Mouse (Mus musculus): ENCODE measurements around the gene Apoc4. TPM values are rescaled to one million over a fixed set of nuclear protein-coding genes. Genes with fewer than 3 reads are reported as not detected.

The Apoc4 gene
- polyA plus RNA-seq, 1 experiment from 2014 or later: 0.34 TPM

GRCm38 (mm10) chr7:19675824-19676223 is 5.5 kb downstream of the Apoc4 start:
- no peak for ATAC-seq (replicated peaks; ENCODE audit: insufficient number of reproducible peaks, insufficient read depth, low FRiP score, low read depth)
- no peaks in the 10 kb centered on the region for H3K4me1 ChIP-seq (replicated peaks)
- H3K9ac ChIP-seq: no peak overlapping the region

GRCm38 (mm10) chr7:19673083-19673699 is 8.1 kb downstream of the Apoc4 start:
- ATAC-seq (replicated peaks; ENCODE audit: insufficient number of reproducible peaks, insufficient read depth, low FRiP score, low read depth): no peak
- H3K9ac ChIP-seq: no peak overlapping the region
- WGBS: 52% methylated on average over 14 of the region's 14 CpGs

More at GRCm38 (mm10) chr7:19675824-19676223, 5.5 kb downstream of the Apoc4 start:
- Histone ChIP-seq H3K4me3 (no peak overlapping the region), H3K27ac (no peak overlapping the region), H3K36me3 (no peaks in the 10 kb centered on the region), H3K4me2 (no peak overlapping the region), H3K27me3 (no peaks in the 10 kb centered on the region), H3K9me3 (replicated peaks) (no peaks in the 10 kb centered on the region)
- 74% methylated on average over 10 of the region's 10 CpGs for WGBS

GRCm38 (mm10) chr7:19671511-19671910 is 9.8 kb downstream of the Apoc4 start:
- Histone ChIP-seq H3K27ac (no peak overlapping the region), H3K9me3 (replicated peaks) (no peaks in the 10 kb centered on the region), H3K9ac (no peak overlapping the region), H3K4me3 (no peak overlapping the region), H3K27me3 (no peaks in the 10 kb centered on the region), H3K36me3 (no peaks in the 10 kb centered on the region), H3K4me2 (no peak overlapping the region), H3K4me1 (replicated peaks) (peaks cover 5% of the 10 kb centered on the region)
- no peak for ATAC-seq (replicated peaks; ENCODE audit: insufficient number of reproducible peaks, insufficient read depth, low FRiP score, low read depth)
- WGBS: 71% methylated on average over 10 of the region's 10 CpGs

More at GRCm38 (mm10) chr7:19673083-19673699, 8.1 kb downstream of the Apoc4 start:
- H3K4me1 ChIP-seq (replicated peaks): peaks cover 5% of the 10 kb centered on the region
- no peaks in the 10 kb centered on the region for H3K27me3 ChIP-seq
- H3K4me3 ChIP-seq: no peak overlapping the region
- H3K27ac ChIP-seq: no peak overlapping the region
- H3K9me3 ChIP-seq (replicated peaks): no peaks in the 10 kb centered on the region
- no peaks in the 10 kb centered on the region for H3K36me3 ChIP-seq
- H3K4me2 ChIP-seq: no peak overlapping the region

- H3K36me3 ChIP-seq: no peaks in the 10 kb centered on the region
- H3K9ac ChIP-seq: 0 out of 2 replicates have a peak overlapping the region, but pooled peaks have one; percentile 8
- H3K4me3 ChIP-seq: no peak overlapping the region
- H3K4me1 ChIP-seq (replicated peaks): peaks cover 13% of the 10 kb centered on the region
- peak overlapping the region; percentile 48 for H3K4me2 ChIP-seq
- H3K27me3 ChIP-seq: no peaks in the 10 kb centered on the region
- peak; percentile 69 for ATAC-seq (replicated peaks; ENCODE audit: insufficient number of reproducible peaks, insufficient read depth, low FRiP score, low read depth)
- peak overlapping the region; percentile 53 for H3K27ac ChIP-seq
- 5% methylated on average over 10 of the region's 10 CpGs for WGBS
- no peaks in the 10 kb centered on the region for H3K9me3 ChIP-seq (replicated peaks)
Measured at GRCm38 (mm10) chr7:19668947-19669721, 12.1 kb downstream of the Apoc4 start.

- no peaks in the 10 kb centered on the region for H3K36me3 ChIP-seq
- no peaks in the 10 kb centered on the region for H3K9me3 ChIP-seq (replicated peaks)
- H3K27me3 ChIP-seq: no peaks in the 10 kb centered on the region
- no peak overlapping the region for H3K27ac ChIP-seq
- no peak overlapping the region for H3K9ac ChIP-seq
- peaks cover 28% of the 10 kb centered on the region for H3K4me1 ChIP-seq (replicated peaks)
- H3K4me2 ChIP-seq: no peak overlapping the region
- 75% methylated on average over 2 of the region's 2 CpGs for whole genome bisulfite sequencing
- H3K4me3 ChIP-seq: no peak overlapping the region
- no peak for ATAC-seq (replicated peaks; ENCODE audit: insufficient number of reproducible peaks, insufficient read depth, low FRiP score, low read depth)
Measured at GRCm38 (mm10) chr7:19667434-19667833, 13.8 kb downstream of the Apoc4 start.

DNA sequence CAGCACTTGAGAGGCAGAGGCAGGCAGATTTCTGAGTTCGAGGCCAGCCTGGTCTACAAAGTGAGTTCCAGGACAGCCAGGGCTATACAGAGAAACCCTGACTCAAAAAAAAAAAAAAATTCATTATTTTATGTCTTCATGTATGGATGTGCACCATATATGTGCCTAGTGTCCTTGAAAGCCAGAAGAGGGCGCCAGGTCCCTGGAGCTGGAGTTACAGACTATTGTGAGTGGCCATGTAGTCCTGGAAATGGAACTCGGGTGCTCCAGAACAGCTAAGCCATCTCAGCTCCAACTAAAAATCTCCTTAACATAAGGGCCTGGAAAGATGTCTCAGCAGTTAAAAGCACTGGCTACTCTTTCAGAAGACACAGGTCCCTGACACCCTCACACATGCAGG is 14.5 kb downstream of the Apoc4 start:
- Histone ChIP-seq H3K9ac (no peak overlapping the region), H3K9me3 (replicated peaks) (no peaks in the 10 kb centered on the region), H3K4me1 (replicated peaks) (peaks cover 33% of the 10 kb centered on the region), H3K36me3 (0 out of 2 replicates have a peak, but pooled peaks cover 3% of the 10 kb centered on the region), H3K4me3 (no peak overlapping the region), H3K27ac (no peak overlapping the region), H3K4me2 (no peak overlapping the region), H3K27me3 (no peaks in the 10 kb centered on the region)
- ATAC-seq (replicated peaks; ENCODE audit: insufficient number of reproducible peaks, insufficient read depth, low FRiP score, low read depth): no peak
- WGBS: 65% methylated on average over 3 of the region's 3 CpGs

DNA sequence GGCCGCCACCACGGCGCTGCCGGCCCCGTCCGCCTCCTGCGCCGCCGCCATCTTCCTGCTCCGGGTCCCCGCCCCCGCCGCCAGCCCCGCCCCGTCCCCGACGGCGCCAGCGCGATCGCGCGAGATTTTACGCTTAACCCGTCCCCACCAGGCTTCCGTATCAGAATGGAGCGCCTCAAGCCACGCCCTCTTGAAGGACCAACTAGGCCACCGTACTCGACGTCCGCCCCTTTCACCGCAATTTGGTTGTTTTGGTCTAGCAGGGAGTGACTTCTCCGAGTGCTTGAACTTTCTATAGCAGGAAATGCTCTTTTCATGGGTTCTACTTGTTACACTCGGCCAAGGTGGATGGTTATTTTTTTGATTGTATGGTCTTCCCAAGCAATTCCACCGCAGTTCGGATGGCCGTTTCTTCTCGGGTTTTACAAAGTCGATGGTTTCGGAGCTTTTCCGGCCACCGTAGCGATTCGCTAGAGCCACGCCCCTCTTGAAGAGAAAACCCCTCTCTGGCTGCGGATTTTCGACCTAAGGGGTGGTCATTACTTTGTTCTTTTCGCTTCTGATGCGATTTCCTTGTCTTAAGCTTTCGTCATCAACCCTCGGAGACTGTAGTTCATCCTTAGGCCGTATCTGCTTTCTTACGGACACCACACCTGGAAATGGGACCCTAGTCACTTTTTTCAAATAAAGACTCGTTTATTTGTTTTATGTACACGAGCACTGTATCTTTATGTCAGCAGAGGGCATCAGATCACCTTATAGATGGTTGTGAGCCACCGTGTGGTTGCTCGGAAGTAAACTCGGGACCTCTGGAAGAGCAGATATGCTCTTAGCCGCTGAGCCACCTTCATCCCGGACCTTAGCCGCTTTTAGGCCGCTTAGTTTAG is 16.1 kb downstream of the Apoc4 start, which contains the start of gene Clptm1:
Gene Clptm1 (minus strand): TSS at position 79 of the 887 bp plus-strand sequence.
- WGBS: under 1% methylated on average over 63 of the region's 63 CpGs
- Histone ChIP-seq H3K36me3 (0 out of 2 replicates have a peak, but pooled peaks cover 4% of the 10 kb centered on the region), H3K9ac (peak within 1 kb of the TSS; percentile 96), H3K27me3 (no peaks in the 10 kb centered on the region), H3K4me3 (peak within 1 kb of the TSS; percentile 97), H3K4me1 (replicated peaks) (peaks cover 33% of the 10 kb centered on the region), H3K4me2 (peak within 1 kb of the TSS; percentile 88), H3K9me3 (replicated peaks) (no peaks in the 10 kb centered on the region), H3K27ac (peak within 1 kb of the TSS; percentile 90)
- peak; percentile 86 for ATAC-seq (replicated peaks; ENCODE audit: insufficient number of reproducible peaks, insufficient read depth, low FRiP score, low read depth)

DNA sequence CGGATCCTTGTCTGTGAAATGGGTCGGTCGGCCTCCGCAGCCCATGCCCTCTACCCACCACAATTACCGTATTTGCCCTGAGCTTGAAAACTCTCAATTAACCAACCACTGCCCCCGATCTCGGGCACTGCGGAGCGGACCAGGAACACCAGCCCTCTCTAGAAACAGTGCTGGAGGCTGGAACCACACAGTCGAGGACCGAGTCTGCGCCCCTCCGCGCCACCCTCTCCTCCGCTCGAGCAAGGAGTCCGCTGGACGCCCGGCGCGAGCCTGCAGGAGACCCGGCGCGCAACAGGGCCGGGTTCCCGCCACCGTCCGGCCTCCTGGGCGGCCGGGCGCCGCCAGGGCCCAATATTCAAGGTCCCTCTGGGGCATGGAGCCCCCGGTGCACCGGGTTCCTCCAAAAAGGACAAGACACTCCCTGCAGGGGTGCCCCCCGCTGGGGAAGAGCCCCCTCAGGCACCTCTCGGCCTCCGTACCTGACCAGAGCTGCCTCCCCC is 16.8 kb downstream of the Apoc4 start:
- 1% methylated on average over 37 of the region's 37 CpGs for WGBS
- H3K4me3 ChIP-seq: peak overlapping the region; percentile 97
- H3K36me3 ChIP-seq: 0 out of 2 replicates have a peak, but pooled peaks cover 4% of the 10 kb centered on the region
- no peaks in the 10 kb centered on the region for H3K27me3 ChIP-seq
- H3K9ac ChIP-seq: peak overlapping the region; percentile 96
- peak overlapping the region; percentile 88 for H3K4me2 ChIP-seq
- peak; percentile 44 for ATAC-seq (replicated peaks; ENCODE audit: insufficient number of reproducible peaks, insufficient read depth, low FRiP score, low read depth)
- H3K27ac ChIP-seq: peak overlapping the region; percentile 90
- H3K9me3 ChIP-seq (replicated peaks): no peaks in the 10 kb centered on the region
- H3K4me1 ChIP-seq (replicated peaks): peaks cover 33% of the 10 kb centered on the region

- Histone ChIP-seq H3K9me3 (replicated peaks) (no peaks in the 10 kb centered on the region), H3K9ac (peak overlapping the region; percentile 96), H3K36me3 (0 out of 2 replicates have a peak, but pooled peaks cover 4% of the 10 kb centered on the region), H3K27ac (no peak overlapping the region), H3K4me2 (peak overlapping the region; percentile 88), H3K4me3 (peak overlapping the region; percentile 97), H3K27me3 (no peaks in the 10 kb centered on the region), H3K4me1 (replicated peaks) (peaks cover 27% of the 10 kb centered on the region)
- WGBS: 10% methylated on average over 8 of the region's 8 CpGs
- ATAC-seq (replicated peaks; ENCODE audit: insufficient number of reproducible peaks, insufficient read depth, low FRiP score, low read depth): no peak
Measured at GRCm38 (mm10) chr7:19663940-19664339, 17.3 kb downstream of the Apoc4 start.

- H3K4me1 ChIP-seq (replicated peaks): peaks cover 5% of the 10 kb centered on the region
- H3K9ac ChIP-seq: no peak overlapping the region
- ATAC-seq (replicated peaks; ENCODE audit: insufficient number of reproducible peaks, insufficient read depth, low FRiP score, low read depth): peak; percentile 75; the same call in 1 of the 2 replicates
- no peak overlapping the region for H3K4me3 ChIP-seq
- 60% methylated on average over 2 of the region's 2 CpGs for WGBS
- no peaks in the 10 kb centered on the region for H3K27me3 ChIP-seq
- 0 out of 2 replicates have a peak overlapping the region, but pooled peaks have one; percentile 19 for H3K27ac ChIP-seq
- peaks cover 63% of the 10 kb centered on the region for H3K36me3 ChIP-seq
- H3K4me2 ChIP-seq: no peak overlapping the region
- no peaks in the 10 kb centered on the region for H3K9me3 ChIP-seq (replicated peaks)
Measured at GRCm38 (mm10) chr7:19652614-19653013, 28.7 kb downstream of the Apoc4 start.

All from heart, embryonic 15.5 days (tissue).